Mouse (Mus musculus) thymus, adult 2 months (tissue): ENCODE data around the gene Scfd1. TPM values are rescaled to one million over a fixed set of nuclear protein-coding genes. Genes with fewer than 3 reads are reported as not detected.

Experiments
- DNase-seq: peaks from one replicate; pipeline ENCODE4 v3.0.0; 2021
- H3K27ac ChIP-seq: fragments of 200-500 bp; 2 replicates; pipeline ENCODE4 v1.5.1; 2012; ENCODE audit warnings: low read length, control low read depth; ENCODE audit not compliant: control insufficient read depth, insufficient read depth
- H3K27me3 ChIP-seq: fragments of 200-500 bp; 2 replicates; pipeline ENCODE4 v1.6.1; 2012; ENCODE audit warnings: mild to moderate bottlenecking, low read length, moderate library complexity, mixed read lengths; ENCODE audit not compliant: control insufficient read depth, insufficient read depth
- H3K36me3 ChIP-seq: fragments of 200-500 bp; 2 replicates; pipeline ENCODE4 v1.6.1; 2012; ENCODE audit warnings: mild to moderate bottlenecking, low read length, moderate library complexity; ENCODE audit not compliant: control insufficient read depth, insufficient read depth
- H3K4me1 ChIP-seq: fragments of 200-500 bp; replicated peaks from 2 replicates; pipeline ENCODE4 v1.6.1; 2012; ENCODE audit warnings: low read length; ENCODE audit not compliant: control insufficient read depth, insufficient read depth
- H3K4me3 ChIP-seq: fragments of 200-500 bp; 2 replicates; pipeline ENCODE4 v1.5.1; 2012; ENCODE audit warnings: mild to moderate bottlenecking, low read length, control low read depth, moderate library complexity; ENCODE audit not compliant: control insufficient read depth, insufficient read depth
- CTCF ChIP-seq: fragments of 200-500 bp; IDR thresholded peaks from 2 replicates; pipeline ENCODE4 v1.5.1; 2012; ENCODE audit warnings: mild to moderate bottlenecking, control low read depth, low read length, moderate library complexity, borderline replicate concordance; ENCODE audit not compliant: control insufficient read depth, poor library complexity, insufficient read depth; ENCODE audit errors: extremely low read depth
- POLR2A ChIP-seq: fragments of 200-500 bp; IDR thresholded peaks from 2 replicates; pipeline ENCODE4 v1.6.1; 2012; ENCODE audit warnings: mild to moderate bottlenecking, low read length, control low read depth, moderate library complexity; ENCODE audit not compliant: control insufficient read depth, poor library complexity, insufficient read depth; ENCODE audit errors: extremely low read depth
- WGBS: fragments of 180-500 bp; shearing (Covaris S2); methylation state at CpG from one replicate; pipeline ENCODE4 v1.1.7; 2018; 5-methylcytosine and 5-hydroxymethylcytosine counted together
- polyA plus RNA-seq: library from polyadenylated mRNA; depleted of rRNA; stranded (reverse); fragments of >200 nt; gene quantifications from 2 replicates; pipeline ENCODE4 v1.2.3, GENCODE M21; 2012

Scfd1 gene
- polyA plus RNA-seq, 1 experiment = 9.5 TPM

DNA sequence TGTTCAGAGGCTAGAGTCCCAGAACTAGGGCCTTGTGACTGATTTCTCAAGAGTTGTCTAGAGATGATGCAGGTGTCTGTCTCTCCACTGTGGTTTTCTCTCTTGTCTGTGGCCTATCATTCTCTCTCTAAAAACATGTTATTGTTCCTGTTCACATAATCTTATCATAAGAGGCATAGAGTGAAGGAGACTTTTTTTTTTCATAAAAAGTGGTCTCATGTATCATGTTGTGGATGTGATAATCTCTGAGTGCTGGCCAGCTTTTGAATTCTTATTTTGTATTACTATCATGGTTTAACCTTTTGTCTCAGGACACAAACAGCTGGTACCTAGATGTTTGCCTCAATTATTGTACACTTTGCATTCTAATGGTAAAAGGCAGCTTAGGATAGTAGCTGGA, 16.0 kb upstream of the Scfd1 start:
- no peak for TF ChIP-seq CTCF
- no peak for TF ChIP-seq POLR2A
- Histone ChIP-seq H3K4me3 (no peak overlapping the region), H3K27me3 (no peaks in the 10 kb centered on the region), H3K4me1 (no peaks in the 10 kb centered on the region), H3K27ac (no peak overlapping the region), H3K36me3 (peaks cover 78% of the 10 kb centered on the region)
- no peak for DNase-seq

DNA sequence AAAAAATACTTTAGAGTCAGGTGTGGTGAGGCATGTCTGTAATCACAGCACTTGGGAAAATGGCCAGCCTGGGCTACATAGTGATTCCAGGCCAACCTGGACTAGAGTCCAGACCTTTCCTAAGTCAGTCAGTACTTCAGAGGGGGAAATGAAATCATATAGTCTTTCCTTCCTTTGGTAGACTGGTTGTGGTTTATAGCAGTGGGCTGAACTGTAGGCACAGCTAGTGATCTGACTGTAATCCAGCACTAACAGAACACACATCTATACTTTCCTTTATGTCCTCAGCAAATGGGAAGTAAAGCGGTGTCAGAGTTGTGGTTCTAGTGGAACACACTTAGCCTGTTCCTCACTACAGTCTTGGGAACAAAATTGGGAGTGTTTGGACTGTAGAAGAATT, 14.4 kb upstream of the Scfd1 start:
- H3K4me1 ChIP-seq = no peaks in the 10 kb centered on the region
- no peak for DNase-seq
- no peak overlapping the region for H3K27ac ChIP-seq
- 100% methylated on average over 1 of the region's 1 CpGs for WGBS
- no peaks in the 10 kb centered on the region for H3K27me3 ChIP-seq
- H3K36me3 ChIP-seq = peaks cover 69% of the 10 kb centered on the region
- no peak overlapping the region for H3K4me3 ChIP-seq
- TF ChIP-seq POLR2A (no peak), CTCF (no peak)

DNA sequence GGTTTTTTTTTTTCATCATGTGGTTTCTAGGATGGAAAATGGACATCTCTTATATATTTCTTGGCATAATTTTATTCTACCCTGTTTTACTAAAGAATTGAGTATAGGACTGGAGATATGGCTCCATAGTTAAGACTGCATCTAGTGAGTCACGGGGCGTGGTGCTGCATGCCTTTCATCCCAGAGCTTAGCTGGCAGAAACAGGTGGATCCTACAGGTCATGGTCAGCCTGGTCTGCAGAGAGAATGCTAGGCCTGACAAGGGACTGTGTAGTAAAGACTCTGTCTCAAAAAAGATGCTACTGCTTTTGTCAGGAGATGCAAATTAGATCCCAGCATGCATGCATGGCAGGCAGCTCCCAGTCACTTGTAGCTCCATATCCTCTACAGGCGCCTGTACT, 8.8 kb upstream of the Scfd1 start:
- H3K27ac ChIP-seq = no peak overlapping the region
- no peak for DNase-seq
- no peaks in the 10 kb centered on the region for H3K27me3 ChIP-seq
- 99% methylated on average over 3 of the region's 3 CpGs for WGBS
- TF ChIP-seq CTCF (no peak), POLR2A (no peak)
- H3K4me1 ChIP-seq = no peaks in the 10 kb centered on the region
- H3K36me3 ChIP-seq = peaks cover 64% of the 10 kb centered on the region
- H3K4me3 ChIP-seq = no peak overlapping the region

DNA sequence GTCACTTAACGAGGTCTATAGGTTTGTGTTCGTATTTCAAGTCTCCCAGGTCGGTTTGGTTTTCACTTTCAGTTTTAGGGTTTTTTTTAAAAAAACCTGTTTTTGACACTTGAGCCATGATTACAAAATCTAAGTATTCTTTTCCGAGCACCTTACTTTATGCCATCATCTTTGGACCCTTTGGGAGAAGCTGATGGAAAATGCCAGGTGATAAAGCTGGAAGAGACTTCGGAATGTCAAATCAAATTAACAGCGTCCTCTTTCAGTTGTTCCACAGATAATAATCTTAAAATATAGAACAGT, 529 bp downstream of the Scfd1 start:
- Histone ChIP-seq H3K4me1 (no peaks in the 10 kb centered on the region), H3K27me3 (no peaks in the 10 kb centered on the region), H3K4me3 (peak overlapping the region; percentile 84), H3K36me3 (peaks cover 3% of the 10 kb centered on the region; the same call in 1 of the 2 replicates), H3K27ac (no peak overlapping the region; the same call in 1 of the 2 replicates)
- WGBS = 11% methylated on average over 6 of the region's 6 CpGs
- DNase-seq = no peak
- TF ChIP-seq CTCF (no peak), POLR2A (no peak)

DNA sequence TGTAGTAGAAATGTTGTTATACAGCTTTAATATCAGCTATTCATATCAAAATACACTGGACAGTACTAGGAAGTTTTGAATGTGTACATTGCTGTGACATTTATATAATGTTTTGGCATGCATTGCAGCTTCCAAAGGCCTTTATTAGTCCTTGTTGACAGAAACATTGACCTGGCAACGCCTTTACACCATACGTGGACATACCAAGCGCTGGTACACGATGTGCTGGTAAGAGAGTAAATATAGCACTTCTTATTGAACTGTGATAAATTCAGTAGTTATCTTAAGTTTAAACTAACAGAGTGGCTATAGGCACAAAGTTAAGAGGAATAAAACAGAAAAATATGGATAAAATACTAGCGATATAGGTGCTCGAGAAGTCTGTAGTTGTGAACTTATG, 22.6 kb downstream of the Scfd1 start:
- no peak for DNase-seq
- Histone ChIP-seq H3K4me1 (no peaks in the 10 kb centered on the region), H3K36me3 (peaks cover 45% of the 10 kb centered on the region), H3K27ac (no peak overlapping the region), H3K27me3 (no peaks in the 10 kb centered on the region), H3K4me3 (no peak overlapping the region)
- 95% methylated on average over 6 of the region's 6 CpGs for whole genome bisulfite sequencing
- no peak for TF ChIP-seq POLR2A
- TF ChIP-seq CTCF = no peak

DNA sequence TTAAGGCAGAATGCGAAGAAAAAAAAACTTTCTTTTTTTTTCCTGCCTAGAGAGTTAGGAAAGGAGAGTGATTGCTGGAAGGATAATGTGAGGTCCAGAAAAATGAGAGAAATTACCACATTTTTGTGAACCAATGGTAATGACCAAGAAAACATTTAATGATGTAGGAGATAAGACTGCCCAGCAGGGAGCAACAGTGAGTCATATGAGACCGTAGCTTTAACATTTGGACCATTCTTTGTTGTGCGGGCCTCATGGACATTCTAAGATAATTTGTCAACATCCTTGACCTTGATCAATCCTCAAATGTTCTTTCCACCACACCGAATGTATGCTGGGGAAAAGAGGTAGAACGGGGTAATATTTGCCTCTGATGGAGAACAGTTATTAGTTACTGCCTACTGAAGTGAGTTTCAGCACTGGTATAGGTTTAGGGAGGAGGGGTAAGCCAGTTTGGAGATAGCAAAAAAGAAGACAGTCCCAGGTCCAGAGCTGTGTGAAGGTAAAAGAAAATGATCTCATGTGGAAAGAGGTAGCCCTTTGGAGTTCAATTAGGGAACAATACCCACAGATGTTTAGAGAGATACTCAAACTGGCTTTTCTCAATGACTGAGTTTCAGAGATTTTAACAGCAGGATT, 24.9 kb downstream of the Scfd1 start:
- no peak overlapping the region for H3K27ac ChIP-seq
- H3K4me3 ChIP-seq = no peak overlapping the region
- 86% methylated on average over 5 of the region's 5 CpGs for WGBS
- H3K36me3 ChIP-seq = peaks cover 33% of the 10 kb centered on the region
- DNase-seq = no peak
- TF ChIP-seq POLR2A (no peak), CTCF (no peak)
- no peaks in the 10 kb centered on the region for H3K27me3 ChIP-seq
- H3K4me1 ChIP-seq = no peaks in the 10 kb centered on the region
